Mouse (Mus musculus) midbrain, embryonic 12.5 days (tissue): ENCODE data around the gene Gm17018. TPM values are rescaled to one million over a fixed set of nuclear protein-coding genes. Genes with fewer than 3 reads are reported as not detected.

ENCODE experiments used
- ATAC-seq: fragments of 200-750 bp; cut with Nextera tagmentation; 2 replicates; pipeline ENCODE4 v1.8.0; 2017; ENCODE audit warnings: low read depth, moderate TSS enrichment, moderate library complexity; ENCODE audit not compliant: low FRiP score
- H3K27ac ChIP-seq: fragments of 300-500 bp; sonication (generic); replicated peaks from 2 replicates; pipeline ENCODE4 v1.5.1; 2016; ENCODE audit warnings: mild to moderate bottlenecking
- H3K27me3 ChIP-seq: fragments of 300-500 bp; sonication (generic); 2 replicates; pipeline ENCODE4 v1.6.1; 2016; ENCODE audit warnings: mild to moderate bottlenecking
- H3K36me3 ChIP-seq: fragments of 300-500 bp; sonication (generic); 2 replicates; pipeline ENCODE4 v1.6.1; 2016
- H3K4me1 ChIP-seq: fragments of 300-500 bp; sonication (generic); 2 replicates; pipeline ENCODE4 v1.6.1; 2016
- H3K4me2 ChIP-seq: fragments of 300-500 bp; sonication (generic); replicated peaks from 2 replicates; pipeline ENCODE4 v1.6.1; 2016; ENCODE audit warnings: mild to moderate bottlenecking, moderate library complexity
- H3K4me3 ChIP-seq: fragments of 300-500 bp; sonication (generic); 2 replicates; pipeline ENCODE4 v1.5.1; 2016; ENCODE audit warnings: mild to moderate bottlenecking
- H3K9ac ChIP-seq: fragments of 300-500 bp; sonication (generic); replicated peaks from 2 replicates; pipeline ENCODE4 v1.6.1; 2016; ENCODE audit warnings: mild to moderate bottlenecking, moderate library complexity
- H3K9me3 ChIP-seq: fragments of 300-500 bp; sonication (generic); 2 replicates; pipeline ENCODE4 v1.6.1; 2016; ENCODE audit warnings: mild to moderate bottlenecking
- WGBS: fragments of 180-500 bp; shearing (Covaris S2); methylation state at CpG from one replicate; pipeline ENCODE4 v1.1.7; 2016; 5-methylcytosine and 5-hydroxymethylcytosine counted together
- polyA plus RNA-seq: library from polyadenylated mRNA; unstranded; fragments of >200 nt; fragmentation: Nextera tagmentation; extraction: Ambion mirVana; gene quantifications from 2 replicates; pipeline ENCODE4 v1.2.1, GENCODE M21; 2016

The Gm17018 gene
- polyA plus RNA-seq, 1 experiment from 2014 or later: 41.9 TPM

DNA sequence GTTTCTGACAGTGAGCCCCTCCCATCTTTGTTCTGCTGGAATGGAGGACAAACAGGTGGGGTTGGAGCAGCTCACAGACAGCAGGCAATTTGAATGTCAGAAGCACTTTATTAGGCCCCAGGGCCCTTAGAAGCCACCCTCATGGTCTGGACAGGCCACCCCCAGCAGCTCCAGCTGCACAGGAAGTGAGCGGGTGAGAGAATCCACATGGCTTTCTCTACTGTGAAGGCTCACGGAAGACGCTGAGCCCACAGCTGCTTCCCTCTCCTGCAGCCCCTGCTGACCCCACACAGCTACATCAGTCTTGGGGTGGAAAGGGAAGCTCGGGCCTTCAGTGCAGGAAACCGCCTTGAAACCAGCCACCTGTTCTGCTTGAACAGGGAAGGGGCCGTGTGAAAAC, 8.2 kb upstream of the Gm17018 start:
- WGBS: 91% methylated on average over 6 of the region's 6 CpGs
- ATAC-seq: no peak
- Histone ChIP-seq H3K9ac (no peak overlapping the region), H3K4me2 (no peak overlapping the region), H3K27me3 (peaks cover 45% of the 10 kb centered on the region), H3K9me3 (no peaks in the 10 kb centered on the region), H3K4me1 (peaks cover 9% of the 10 kb centered on the region; the same call in 1 of the 2 replicates), H3K27ac (no peak overlapping the region), H3K36me3 (peaks cover 46% of the 10 kb centered on the region), H3K4me3 (no peak overlapping the region)

DNA sequence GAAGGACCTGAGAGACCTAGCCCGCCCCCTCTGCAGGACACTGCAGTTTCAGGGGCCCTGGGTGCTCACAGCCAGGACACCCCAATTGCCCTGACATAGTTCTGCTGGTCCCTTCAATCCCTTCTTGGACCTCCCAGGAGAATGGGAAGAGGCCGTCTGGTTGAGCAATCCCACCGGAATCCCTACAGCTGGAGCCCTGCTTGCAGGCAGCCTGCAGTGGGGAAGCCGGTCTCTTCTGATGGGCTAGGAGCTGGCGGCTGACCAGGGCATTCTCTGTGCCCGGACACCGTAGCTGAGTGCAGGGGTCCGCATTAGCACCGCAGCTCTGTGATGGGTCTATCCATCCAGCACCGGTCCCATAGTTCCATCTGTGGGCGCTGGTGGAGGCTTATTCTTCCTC, 6.3 kb upstream of the Gm17018 start:
- Histone ChIP-seq H3K27ac (no peak overlapping the region), H3K36me3 (peaks cover 53% of the 10 kb centered on the region), H3K27me3 (peaks cover 26% of the 10 kb centered on the region), H3K4me3 (no peak overlapping the region), H3K4me2 (no peak overlapping the region), H3K9me3 (no peaks in the 10 kb centered on the region), H3K9ac (no peak overlapping the region), H3K4me1 (peaks cover 4% of the 10 kb centered on the region; the same call in 1 of the 2 replicates)
- no peak for ATAC-seq
- WGBS: 92% methylated on average over 11 of the region's 11 CpGs

DNA sequence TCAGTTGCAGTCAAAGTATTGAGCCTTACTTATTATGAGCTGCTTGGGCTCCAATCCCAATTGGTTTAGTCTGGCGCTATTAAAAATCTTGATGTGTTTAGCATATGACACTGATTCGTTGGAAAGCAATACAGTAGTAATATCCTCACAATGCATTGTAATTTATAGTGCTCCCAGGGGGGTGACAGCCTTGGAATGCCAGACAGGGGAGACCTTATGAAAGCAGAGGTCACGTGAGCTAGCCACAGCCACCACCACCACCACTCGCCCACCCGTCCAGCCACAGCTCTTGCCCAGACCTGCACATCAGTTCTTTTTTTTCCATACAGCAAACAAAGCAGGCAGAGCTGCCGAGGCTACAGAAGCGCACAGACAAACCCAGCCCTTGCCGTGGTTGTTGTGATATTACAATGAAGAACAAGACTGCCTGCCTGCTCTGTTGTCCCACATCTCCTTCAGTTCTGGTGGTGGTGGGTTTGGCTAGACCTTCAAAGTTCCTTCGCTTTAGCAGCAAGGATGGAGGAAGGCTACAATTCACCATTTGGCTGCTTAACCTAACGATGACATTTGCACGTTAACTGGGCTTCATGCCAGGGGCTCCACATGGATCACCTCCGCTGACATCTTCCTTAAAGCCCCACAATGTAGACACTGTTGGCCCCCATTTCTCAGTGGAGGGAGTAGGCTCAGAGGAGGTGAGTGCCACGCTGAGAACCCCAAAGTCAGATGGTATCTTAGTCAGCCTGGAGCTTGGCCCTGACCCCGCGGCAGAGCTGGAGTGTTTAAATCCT, 5.7 kb downstream of the Gm17018 start:
- Histone ChIP-seq H3K36me3 (no peaks in the 10 kb centered on the region), H3K4me1 (peaks cover 22% of the 10 kb centered on the region), H3K9ac (no peak overlapping the region), H3K4me3 (no peak overlapping the region), H3K9me3 (no peaks in the 10 kb centered on the region), H3K27ac (no peak overlapping the region), H3K27me3 (peaks cover 93% of the 10 kb centered on the region), H3K4me2 (no peak overlapping the region)
- WGBS: 63% methylated on average over 15 of the region's 15 CpGs
- no peak for ATAC-seq

DNA sequence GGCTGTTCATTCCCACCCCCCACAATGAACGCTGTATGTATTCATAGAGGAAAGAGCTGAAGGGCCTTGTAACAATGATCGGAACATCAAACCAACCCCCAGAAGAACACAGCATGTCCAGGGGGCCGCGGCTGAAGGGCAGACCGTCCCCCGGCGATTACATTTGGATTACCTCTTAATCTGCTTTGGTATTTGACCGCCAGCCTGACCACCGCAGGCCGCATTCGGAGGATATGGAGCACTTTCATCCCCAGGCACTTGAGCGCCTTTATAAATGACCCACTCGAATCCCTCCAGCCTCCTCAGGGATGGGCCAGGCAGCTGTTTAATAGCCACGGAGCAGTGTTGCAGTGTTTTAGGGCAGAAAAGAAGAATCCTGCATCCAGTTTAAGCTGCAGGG, 7.0 kb downstream of the Gm17018 start:
- WGBS: 6% methylated on average over 14 of the region's 14 CpGs
- no peak for ATAC-seq
- H3K27ac ChIP-seq: no peak overlapping the region

DNA sequence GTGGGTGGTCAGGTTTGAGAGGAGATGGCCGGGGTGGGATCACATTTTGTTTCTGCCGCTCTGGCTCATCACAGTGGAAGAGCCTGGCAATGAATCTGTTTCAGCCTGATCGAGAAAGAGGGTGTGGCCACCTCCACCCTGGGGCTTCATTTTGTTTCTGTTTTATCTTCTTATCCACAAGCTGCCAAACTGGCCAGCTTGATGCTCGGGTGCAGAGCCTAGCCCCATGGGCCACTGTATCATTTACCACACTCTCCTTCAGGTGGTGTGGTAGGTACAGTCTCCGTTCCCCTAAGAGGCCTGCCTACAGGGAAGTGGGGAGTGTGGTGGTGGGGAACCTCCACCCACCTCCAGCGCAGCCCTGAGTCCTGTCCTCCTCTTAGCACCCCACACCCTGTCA, 12.6 kb downstream of the Gm17018 start:
- peaks cover 99% of the 10 kb centered on the region for H3K27me3 ChIP-seq
- 81% methylated on average over 6 of the region's 6 CpGs for WGBS
- no peaks in the 10 kb centered on the region for H3K9me3 ChIP-seq
- H3K4me2 ChIP-seq: no peak overlapping the region
- H3K4me3 ChIP-seq: no peak overlapping the region
- no peak overlapping the region for H3K9ac ChIP-seq
- peaks cover 23% of the 10 kb centered on the region for H3K36me3 ChIP-seq
- no peak overlapping the region for H3K27ac ChIP-seq
- peaks cover 16% of the 10 kb centered on the region for H3K4me1 ChIP-seq
- no peak for ATAC-seq

More for the DNA sequence above, 7.0 kb downstream of the Gm17018 start:
- H3K9me3 ChIP-seq: no peaks in the 10 kb centered on the region
- no peak overlapping the region for H3K4me3 ChIP-seq
- no peak overlapping the region for H3K4me2 ChIP-seq
- no peak overlapping the region for H3K9ac ChIP-seq
- H3K27me3 ChIP-seq: peaks cover 94% of the 10 kb centered on the region
- H3K4me1 ChIP-seq: peaks cover 22% of the 10 kb centered on the region
- H3K36me3 ChIP-seq: peaks cover 8% of the 10 kb centered on the region; the same call in 1 of the 2 replicates

DNA sequence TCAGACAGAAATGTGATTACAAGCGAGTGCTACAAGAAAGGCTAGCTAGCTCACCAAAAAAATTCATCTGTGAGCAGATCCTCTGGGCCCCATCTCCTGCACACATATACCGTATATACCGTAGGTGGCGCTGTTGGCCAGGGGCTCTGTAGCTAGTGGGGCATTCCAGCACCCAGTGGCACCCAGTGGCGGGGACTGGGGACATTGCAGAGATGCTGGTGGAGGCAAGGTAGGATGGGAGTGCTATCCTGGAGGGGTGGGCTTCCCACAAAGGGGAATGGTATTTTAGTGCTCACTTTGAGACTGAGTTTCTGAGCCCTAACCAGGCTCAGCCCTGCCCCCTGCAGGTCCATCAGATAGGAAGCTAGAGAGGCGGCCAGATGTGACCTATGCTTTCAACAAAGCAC, 13.4 kb downstream of the Gm17018 start:
- 13% methylated on average over 6 of the region's 6 CpGs for WGBS
- Histone ChIP-seq H3K27ac (no peak overlapping the region), H3K9me3 (no peaks in the 10 kb centered on the region), H3K36me3 (peaks cover 32% of the 10 kb centered on the region), H3K4me3 (no peak overlapping the region), H3K27me3 (peaks cover 99% of the 10 kb centered on the region), H3K9ac (no peak overlapping the region), H3K4me2 (no peak overlapping the region), H3K4me1 (peaks cover 16% of the 10 kb centered on the region)
- ATAC-seq: 0 out of 2 replicates have a peak, but pooled peaks have one; percentile 23

DNA sequence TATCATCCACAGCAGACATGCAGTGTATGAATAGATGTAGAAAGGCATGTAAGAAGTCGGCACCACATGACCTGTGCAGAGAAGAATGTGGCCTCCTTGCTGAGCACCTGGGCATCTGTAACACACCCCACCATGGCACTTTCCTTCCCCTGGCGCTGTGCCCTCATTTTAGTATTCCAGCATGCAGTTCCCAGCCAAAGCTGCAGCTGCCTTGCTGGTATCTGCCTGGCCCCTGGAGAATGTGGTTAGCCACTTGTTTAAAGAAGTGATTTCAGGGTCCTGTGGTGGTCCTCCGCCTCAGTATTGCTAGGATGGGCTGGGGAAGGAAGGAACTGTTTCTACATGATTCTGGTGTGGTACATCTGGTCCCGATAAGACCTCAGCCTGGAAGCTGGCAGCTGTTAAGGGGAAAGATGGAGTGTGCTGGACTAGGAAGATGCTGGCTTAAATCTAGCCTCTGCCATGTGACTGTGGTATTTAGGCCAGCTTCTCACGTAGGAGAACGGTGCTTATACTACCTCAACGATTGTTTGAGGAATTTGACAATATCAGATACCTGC, 14.0 kb downstream of the Gm17018 start:
- no peak for ATAC-seq
- no peak overlapping the region for H3K9ac ChIP-seq
- peaks cover 99% of the 10 kb centered on the region for H3K27me3 ChIP-seq
- H3K4me1 ChIP-seq: peaks cover 17% of the 10 kb centered on the region
- H3K9me3 ChIP-seq: no peaks in the 10 kb centered on the region
- no peak overlapping the region for H3K4me2 ChIP-seq
- no peak overlapping the region for H3K27ac ChIP-seq
- 86% methylated on average over 7 of the region's 7 CpGs for WGBS
- H3K36me3 ChIP-seq: peaks cover 36% of the 10 kb centered on the region
- no peak overlapping the region for H3K4me3 ChIP-seq

DNA sequence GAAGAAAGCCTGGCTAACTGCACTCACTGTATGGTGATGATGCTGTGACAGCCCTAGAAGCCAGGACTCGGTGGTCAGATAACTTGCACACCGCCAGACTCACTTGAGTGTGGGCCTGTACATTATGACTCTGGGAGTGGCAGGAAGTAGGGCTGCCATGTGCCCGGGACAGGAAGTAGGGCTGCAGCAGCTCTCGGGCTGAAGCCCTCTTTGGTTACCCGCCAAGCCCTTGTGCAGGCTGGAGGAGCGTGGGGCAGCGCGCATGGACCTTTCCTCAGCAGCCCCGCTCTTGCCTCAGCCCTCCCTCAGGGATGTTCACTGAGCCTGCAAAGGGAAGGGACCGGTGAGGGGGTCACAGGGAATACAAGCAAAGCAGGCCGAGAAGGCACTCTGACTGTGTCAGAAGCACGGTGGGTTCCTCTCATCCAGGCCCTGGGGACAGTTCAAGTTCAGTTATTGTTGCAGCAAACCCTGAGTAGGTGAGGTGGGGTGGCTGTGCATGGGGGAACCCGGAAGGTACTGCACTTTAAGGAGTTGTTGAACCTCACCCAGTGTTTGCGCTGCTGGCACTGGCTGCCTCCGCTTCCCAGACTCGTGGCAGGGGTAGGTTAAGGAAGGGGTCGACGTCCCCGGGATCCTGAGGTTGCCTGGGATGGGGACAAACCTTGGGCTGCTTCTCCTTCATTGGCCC, 14.7 kb downstream of the Gm17018 start:
- Histone ChIP-seq H3K27ac (no peak overlapping the region), H3K4me3 (no peak overlapping the region), H3K9me3 (no peaks in the 10 kb centered on the region), H3K4me1 (peaks cover 24% of the 10 kb centered on the region), H3K4me2 (no peak overlapping the region), H3K27me3 (peaks cover 98% of the 10 kb centered on the region), H3K9ac (0 out of 2 replicates have a peak overlapping the region, but pooled peaks have one; percentile 6), H3K36me3 (peaks cover 36% of the 10 kb centered on the region)
- 50% methylated on average over 19 of the region's 19 CpGs for WGBS
- ATAC-seq: no peak

DNA sequence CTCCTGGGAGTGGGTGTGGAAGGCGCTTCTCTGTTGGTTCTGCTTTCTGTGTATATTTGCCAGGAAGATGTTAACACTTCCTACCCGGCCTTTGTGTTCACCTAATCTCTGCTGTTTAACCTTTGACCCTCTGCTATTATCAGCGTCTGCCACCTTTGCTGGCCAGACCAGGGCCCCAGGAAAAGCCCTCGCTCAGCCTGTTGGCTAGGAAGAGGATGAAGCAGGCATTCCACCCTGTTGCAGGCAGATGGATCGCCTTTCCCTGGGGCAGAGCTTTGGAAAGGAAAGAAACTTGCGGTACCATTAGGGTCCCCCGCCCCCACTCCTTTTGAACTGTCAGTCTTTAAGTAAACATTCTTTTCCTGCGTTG, 15.2 kb downstream of the Gm17018 start:
- no peak overlapping the region for H3K27ac ChIP-seq
- no peak overlapping the region for H3K4me3 ChIP-seq
- no peak for ATAC-seq
- H3K4me1 ChIP-seq: peaks cover 29% of the 10 kb centered on the region
- no peak overlapping the region for H3K4me2 ChIP-seq
- no peaks in the 10 kb centered on the region for H3K9me3 ChIP-seq
- WGBS: 8% methylated on average over 8 of the region's 8 CpGs
- peaks cover 36% of the 10 kb centered on the region for H3K36me3 ChIP-seq
- no peak overlapping the region for H3K9ac ChIP-seq
- peaks cover 94% of the 10 kb centered on the region for H3K27me3 ChIP-seq

DNA sequence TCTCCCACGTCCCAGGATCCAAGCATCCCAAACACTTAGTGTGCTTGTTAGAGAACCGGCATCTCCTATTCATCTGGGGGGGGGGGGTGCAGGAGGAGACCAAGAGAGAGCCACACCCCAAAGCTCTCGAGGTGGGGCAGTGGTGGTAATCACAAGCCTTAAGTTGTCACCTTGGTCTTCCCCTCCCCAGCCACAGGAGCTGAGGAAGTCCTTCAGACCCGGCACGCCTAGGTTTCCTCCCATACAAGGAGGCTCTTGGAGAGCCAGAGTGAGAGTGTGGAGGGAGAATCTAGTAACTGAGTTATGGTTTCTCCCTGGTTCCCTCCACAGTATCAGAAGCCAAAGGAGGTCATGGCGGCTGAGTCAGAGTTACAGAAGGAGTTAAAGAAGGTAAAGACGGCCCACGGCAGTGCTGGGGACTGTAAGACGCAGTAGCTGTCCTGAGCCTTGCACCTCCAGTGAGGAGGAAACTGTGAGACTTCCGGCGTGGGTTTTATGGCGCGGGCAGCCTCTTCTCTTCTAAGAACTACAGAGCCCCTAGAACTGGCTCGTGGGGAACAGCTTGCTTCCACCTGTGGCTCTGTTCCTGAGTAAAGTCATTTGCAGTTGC, 16.8 kb downstream of the Gm17018 start:
- no peak for ATAC-seq
- peaks cover 89% of the 10 kb centered on the region for H3K27me3 ChIP-seq
- no peak overlapping the region for H3K4me2 ChIP-seq
- H3K4me3 ChIP-seq: no peak overlapping the region
- 88% methylated on average over 14 of the region's 14 CpGs for WGBS
- H3K9ac ChIP-seq: no peak overlapping the region
- peaks cover 35% of the 10 kb centered on the region for H3K4me1 ChIP-seq
- H3K36me3 ChIP-seq: peaks cover 29% of the 10 kb centered on the region
- no peaks in the 10 kb centered on the region for H3K9me3 ChIP-seq
- no peak overlapping the region for H3K27ac ChIP-seq

DNA sequence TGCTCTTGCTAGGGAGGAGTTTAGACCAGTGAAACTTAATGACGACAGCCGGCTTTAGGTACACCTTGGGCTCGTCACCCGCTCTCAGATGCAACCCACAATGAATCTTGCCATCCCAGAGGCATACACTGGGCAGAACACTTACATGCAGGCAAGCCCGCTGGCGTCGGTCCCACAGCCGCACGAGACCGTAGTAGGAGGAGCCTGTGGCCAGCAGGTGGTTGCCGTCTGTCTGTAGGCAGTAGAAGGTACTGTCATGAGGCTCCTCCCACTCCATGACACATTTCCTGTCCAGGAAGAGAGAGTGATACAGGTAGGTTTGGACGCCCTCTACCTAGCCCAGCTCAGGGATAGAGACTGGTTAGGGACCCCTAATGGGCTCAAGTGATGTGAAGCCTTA, 18.6 kb downstream of the Gm17018 start:
- Histone ChIP-seq H3K36me3 (peaks cover 25% of the 10 kb centered on the region), H3K27me3 (peaks cover 89% of the 10 kb centered on the region)

DNA sequence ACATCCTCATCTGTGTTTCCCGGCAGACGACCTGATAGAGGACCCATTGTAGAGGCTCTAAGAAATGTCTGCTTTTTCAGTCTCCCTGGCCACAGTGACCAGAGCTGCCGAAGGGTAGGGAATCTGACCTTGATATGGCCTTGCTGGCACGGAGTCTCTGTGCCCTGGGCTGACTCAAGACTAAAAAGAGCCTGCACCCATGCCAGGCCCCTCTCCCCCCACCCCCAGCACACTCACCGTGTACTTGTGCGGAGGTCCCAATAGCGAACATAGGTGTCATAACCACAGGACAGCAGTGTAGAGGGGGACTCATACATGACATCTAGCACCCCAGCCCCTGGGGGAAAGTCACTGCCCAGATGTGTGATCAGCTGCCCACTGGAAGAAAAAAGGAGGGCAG, 19.0 kb downstream of the Gm17018 start:
- peaks cover 38% of the 10 kb centered on the region for H3K4me1 ChIP-seq
- no peak overlapping the region for H3K4me3 ChIP-seq
- no peak overlapping the region for H3K9ac ChIP-seq
- no peaks in the 10 kb centered on the region for H3K9me3 ChIP-seq
- peaks cover 89% of the 10 kb centered on the region for H3K27me3 ChIP-seq
- WGBS: 89% methylated on average over 7 of the region's 7 CpGs
- ATAC-seq: no peak
- peaks cover 25% of the 10 kb centered on the region for H3K36me3 ChIP-seq
- H3K27ac ChIP-seq: no peak overlapping the region
- H3K4me2 ChIP-seq: no peak overlapping the region

More for the DNA sequence above, 18.6 kb downstream of the Gm17018 start:
- H3K27ac ChIP-seq: no peak overlapping the region
- WGBS: 93% methylated on average over 12 of the region's 12 CpGs
- H3K4me3 ChIP-seq: no peak overlapping the region
- H3K9ac ChIP-seq: no peak overlapping the region
- ATAC-seq: no peak
- H3K4me2 ChIP-seq: no peak overlapping the region
- H3K4me1 ChIP-seq: peaks cover 38% of the 10 kb centered on the region
- H3K9me3 ChIP-seq: no peaks in the 10 kb centered on the region
